Mouse (Mus musculus) intestine, embryonic 15.5 days (tissue): ENCODE measurements around the gene Nt5dc1. TPM values are rescaled to one million over a fixed set of nuclear protein-coding genes. Genes with fewer than 3 reads are reported as not detected.

Experiments
- ATAC-seq: fragments of 200-750 bp; cut with Nextera tagmentation; 2 replicates; pipeline ENCODE4 v1.8.0; 2017; ENCODE audit warnings: moderate TSS enrichment, moderate library complexity
- H3K27ac ChIP-seq: fragments of 300-500 bp; sonication (generic); 2 replicates; pipeline ENCODE4 v1.5.1; 2015; ENCODE audit warnings: mild to moderate bottlenecking, inconsistent platforms
- H3K27me3 ChIP-seq: fragments of 300-500 bp; sonication (generic); replicated peaks from 2 replicates; pipeline ENCODE4 v1.6.1; 2015; ENCODE audit warnings: inconsistent platforms
- H3K36me3 ChIP-seq: fragments of 300-500 bp; sonication (generic); 2 replicates; pipeline ENCODE4 v1.6.1; 2015; ENCODE audit warnings: inconsistent platforms
- H3K4me1 ChIP-seq: fragments of 300-500 bp; sonication (generic); replicated peaks from 2 replicates; pipeline ENCODE4 v1.6.1; 2015; ENCODE audit warnings: inconsistent platforms
- H3K4me2 ChIP-seq: fragments of 300-500 bp; sonication (generic); replicated peaks from 2 replicates; pipeline ENCODE4 v1.6.1; 2015; ENCODE audit warnings: mild to moderate bottlenecking, inconsistent platforms
- H3K4me3 ChIP-seq: fragments of 300-500 bp; sonication (generic); replicated peaks from 2 replicates; pipeline ENCODE4 v1.5.1; 2015; ENCODE audit warnings: inconsistent platforms
- H3K9ac ChIP-seq: fragments of 300-500 bp; sonication (generic); 2 replicates; pipeline ENCODE4 v1.6.1; 2015; ENCODE audit warnings: inconsistent platforms
- H3K9me3 ChIP-seq: fragments of 300-500 bp; sonication (generic); 2 replicates; pipeline ENCODE4 v1.6.1; 2016; ENCODE audit warnings: inconsistent platforms
- WGBS: fragments of 180-500 bp; shearing (Covaris S2); methylation state at CpG from one replicate; pipeline ENCODE4 v1.1.7; 2015; 5-methylcytosine and 5-hydroxymethylcytosine counted together
- polyA plus RNA-seq: library from polyadenylated mRNA; unstranded; fragments of >200 nt; fragmentation: Nextera tagmentation; extraction: Ambion mirVana; gene quantifications from 2 replicates; pipeline ENCODE4 v1.2.1, GENCODE M21; 2015

The Nt5dc1 gene
- polyA plus RNA-seq, 1 experiment from 2014 or later, result 12.2 TPM

DNA sequence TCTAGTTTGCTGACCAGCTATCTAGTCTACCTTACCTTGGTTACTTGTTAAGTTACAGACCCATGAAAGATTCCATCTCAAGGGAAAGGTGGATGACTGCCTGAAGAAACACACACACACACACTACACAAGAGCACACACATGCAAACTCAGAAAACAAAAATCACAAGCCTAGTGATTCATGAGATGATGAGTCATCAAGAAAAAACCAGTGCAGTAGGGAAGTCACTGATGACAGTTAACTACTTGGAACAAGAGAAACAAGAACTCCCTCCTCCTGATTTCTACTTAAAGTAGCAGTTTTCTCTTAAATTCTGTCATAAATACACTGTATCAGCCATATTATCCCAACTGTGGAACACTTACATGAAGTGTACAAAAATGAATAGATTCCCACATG is 111.3 kb downstream of the Nt5dc1 start:
- Histone ChIP-seq H3K9me3 (no peaks in the 10 kb centered on the region), H3K27ac (no peak overlapping the region), H3K9ac (no peak overlapping the region), H3K4me1 (no peaks in the 10 kb centered on the region), H3K27me3 (no peaks in the 10 kb centered on the region), H3K36me3 (no peaks in the 10 kb centered on the region), H3K4me3 (no peak overlapping the region), H3K4me2 (no peak overlapping the region)
- no peak for ATAC-seq

DNA sequence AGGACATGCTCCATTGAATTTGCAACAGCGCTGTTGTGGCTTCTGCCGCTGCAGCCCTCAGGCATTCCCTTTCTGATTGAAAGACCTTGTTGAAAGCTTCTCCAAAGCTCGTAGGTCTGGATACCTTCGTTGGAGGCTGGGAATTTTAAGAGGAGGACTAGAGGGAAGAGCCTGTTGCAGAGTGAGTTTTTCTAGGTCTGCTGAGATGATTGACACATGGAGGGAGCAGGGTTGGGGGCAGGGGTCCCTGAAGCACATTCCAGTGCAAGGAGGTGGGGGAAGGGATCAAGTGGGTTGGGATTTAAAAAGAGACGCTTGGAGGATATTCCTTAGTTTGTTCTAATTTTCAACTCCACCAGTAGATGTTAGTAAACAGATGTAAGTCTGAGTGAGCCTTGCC is 118.0 kb downstream of the Nt5dc1 start:
- Histone ChIP-seq H3K27me3 (no peaks in the 10 kb centered on the region), H3K4me3 (no peak overlapping the region), H3K4me1 (0 out of 2 replicates have a peak, but pooled peaks cover 4% of the 10 kb centered on the region), H3K27ac (no peak overlapping the region), H3K9me3 (no peaks in the 10 kb centered on the region), H3K36me3 (no peaks in the 10 kb centered on the region), H3K9ac (no peak overlapping the region), H3K4me2 (no peak overlapping the region; the same call in 1 of the 2 replicates)
- ATAC-seq, result no peak
- WGBS, result 36% methylated on average over 5 of the region's 5 CpGs

DNA sequence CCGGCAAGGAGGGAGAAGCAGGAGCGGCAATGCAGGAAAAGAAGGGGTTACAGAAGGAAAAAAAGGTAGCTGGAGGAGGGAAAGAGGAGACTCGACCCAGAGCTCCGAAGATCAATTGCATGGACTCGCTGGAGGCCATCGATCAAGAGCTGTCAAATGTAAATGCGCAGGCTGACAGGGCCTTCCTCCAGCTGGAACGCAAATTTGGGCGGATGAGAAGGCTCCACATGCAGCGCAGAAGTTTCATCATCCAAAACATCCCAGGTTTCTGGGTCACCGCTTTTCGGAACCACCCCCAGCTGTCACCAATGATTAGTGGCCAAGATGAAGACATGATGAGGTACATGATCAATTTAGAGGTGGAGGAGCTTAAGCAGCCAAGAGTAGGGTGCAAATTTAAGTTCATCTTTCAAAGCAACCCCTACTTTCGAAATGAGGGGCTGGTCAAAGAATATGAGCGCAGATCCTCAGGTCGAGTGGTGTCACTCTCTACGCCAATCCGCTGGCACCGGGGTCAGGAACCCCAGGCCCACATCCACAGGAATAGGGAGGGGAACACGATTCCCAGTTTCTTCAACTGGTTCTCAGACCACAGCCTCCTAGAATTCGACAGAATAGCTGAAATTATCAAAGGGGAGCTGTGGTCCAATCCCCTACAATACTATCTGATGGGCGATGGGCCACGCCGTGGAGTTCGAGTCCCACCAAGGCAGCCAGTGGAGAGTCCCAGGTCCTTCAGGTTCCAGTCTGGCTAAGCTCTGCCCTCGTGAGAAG is 120.2 kb downstream of the Nt5dc1 start:
- Histone ChIP-seq H3K36me3 (no peaks in the 10 kb centered on the region), H3K4me3 (peak overlapping the region; percentile 63), H3K9me3 (no peaks in the 10 kb centered on the region), H3K4me2 (peak overlapping the region; percentile 90), H3K9ac (peak overlapping the region; percentile 61), H3K4me1 (0 out of 2 replicates have a peak, but pooled peaks cover 4% of the 10 kb centered on the region), H3K27me3 (no peaks in the 10 kb centered on the region), H3K27ac (no peak overlapping the region)
- no peak; the same call in 1 of the 2 replicates for ATAC-seq
- WGBS, result 45% methylated on average over 25 of the region's 25 CpGs

DNA sequence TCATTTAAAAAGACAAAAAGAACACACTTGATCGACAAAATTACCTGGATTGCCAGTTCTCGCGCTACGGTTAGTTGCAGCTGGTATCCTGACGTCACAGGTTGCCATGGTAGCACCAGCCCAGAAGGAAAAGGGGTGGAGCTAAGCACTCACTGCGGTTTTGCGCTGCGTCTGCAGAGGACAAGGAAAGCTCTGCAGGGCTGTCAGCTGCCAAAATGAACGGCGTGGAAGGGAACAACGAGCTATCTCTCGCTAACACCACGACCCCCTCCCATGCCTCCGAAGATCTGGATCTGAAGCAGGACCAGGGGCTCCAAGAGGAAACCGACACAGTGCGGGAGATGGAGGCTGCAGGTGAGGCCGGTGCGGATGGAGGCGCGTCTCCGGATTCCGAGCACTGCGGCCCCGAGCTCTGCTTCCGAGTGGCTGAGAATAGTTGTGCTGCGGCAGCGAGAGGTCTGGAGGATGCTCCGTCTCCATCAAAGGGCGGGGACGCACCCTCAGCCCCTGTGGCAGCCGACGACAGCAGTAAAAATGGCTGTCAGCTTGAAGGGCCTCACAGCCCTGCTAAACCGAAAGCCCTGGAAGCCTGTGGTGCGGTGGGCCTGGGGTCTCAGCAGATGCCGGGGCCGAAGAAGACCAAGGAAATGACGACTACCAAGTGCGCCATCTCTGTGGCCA is 120.9 kb downstream of the Nt5dc1 start, which contains the start of gene Tspyl4:
Gene Tspyl4 (plus strand): TSS at position 144 of the 681 bp plus-strand sequence.
- Histone ChIP-seq H3K27ac (peak within 1 kb of the TSS; percentile 42; the same call in 1 of the 2 replicates), H3K4me3 (peak within 1 kb of the TSS; percentile 63), H3K4me2 (peak within 1 kb of the TSS; percentile 90), H3K9me3 (no peaks in the 10 kb centered on the region), H3K27me3 (no peaks in the 10 kb centered on the region), H3K4me1 (0 out of 2 replicates have a peak, but pooled peaks cover 4% of the 10 kb centered on the region), H3K9ac (peak within 1 kb of the TSS; percentile 61), H3K36me3 (no peaks in the 10 kb centered on the region)
- under 1% methylated on average over 38 of the region's 38 CpGs for WGBS
- peak; percentile 99 for ATAC-seq

DNA sequence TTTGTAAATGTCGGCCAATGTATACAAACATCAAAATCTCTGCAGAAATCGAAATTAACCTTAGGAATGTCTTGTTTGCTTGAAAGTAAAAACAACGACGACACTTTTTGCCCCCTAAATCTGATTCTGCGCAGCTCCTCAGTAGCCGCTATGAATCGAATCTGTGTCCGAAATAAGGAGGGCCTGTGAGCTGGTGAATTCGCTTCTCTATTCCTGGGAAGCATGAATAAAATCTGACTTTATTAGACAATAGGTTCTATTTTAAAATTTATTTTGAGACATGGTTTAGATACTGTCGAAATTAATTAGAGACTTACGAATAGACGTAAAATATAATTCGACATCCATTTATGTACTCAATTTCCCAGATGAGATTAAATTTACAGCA is 121.4 kb downstream of the Nt5dc1 start:
- no peaks in the 10 kb centered on the region for H3K36me3 ChIP-seq
- H3K4me1 ChIP-seq, result 0 out of 2 replicates have a peak, but pooled peaks cover 4% of the 10 kb centered on the region
- ATAC-seq, result peak; percentile 29; the same call in 1 of the 2 replicates
- H3K27ac ChIP-seq, result no peak overlapping the region
- 2% methylated on average over 13 of the region's 13 CpGs for WGBS
- no peaks in the 10 kb centered on the region for H3K27me3 ChIP-seq
- H3K9me3 ChIP-seq, result no peaks in the 10 kb centered on the region
- H3K4me2 ChIP-seq, result peak overlapping the region; percentile 90
- H3K9ac ChIP-seq, result 0 out of 2 replicates have a peak overlapping the region, but pooled peaks have one; percentile 36
- peak overlapping the region; percentile 63 for H3K4me3 ChIP-seq

DNA sequence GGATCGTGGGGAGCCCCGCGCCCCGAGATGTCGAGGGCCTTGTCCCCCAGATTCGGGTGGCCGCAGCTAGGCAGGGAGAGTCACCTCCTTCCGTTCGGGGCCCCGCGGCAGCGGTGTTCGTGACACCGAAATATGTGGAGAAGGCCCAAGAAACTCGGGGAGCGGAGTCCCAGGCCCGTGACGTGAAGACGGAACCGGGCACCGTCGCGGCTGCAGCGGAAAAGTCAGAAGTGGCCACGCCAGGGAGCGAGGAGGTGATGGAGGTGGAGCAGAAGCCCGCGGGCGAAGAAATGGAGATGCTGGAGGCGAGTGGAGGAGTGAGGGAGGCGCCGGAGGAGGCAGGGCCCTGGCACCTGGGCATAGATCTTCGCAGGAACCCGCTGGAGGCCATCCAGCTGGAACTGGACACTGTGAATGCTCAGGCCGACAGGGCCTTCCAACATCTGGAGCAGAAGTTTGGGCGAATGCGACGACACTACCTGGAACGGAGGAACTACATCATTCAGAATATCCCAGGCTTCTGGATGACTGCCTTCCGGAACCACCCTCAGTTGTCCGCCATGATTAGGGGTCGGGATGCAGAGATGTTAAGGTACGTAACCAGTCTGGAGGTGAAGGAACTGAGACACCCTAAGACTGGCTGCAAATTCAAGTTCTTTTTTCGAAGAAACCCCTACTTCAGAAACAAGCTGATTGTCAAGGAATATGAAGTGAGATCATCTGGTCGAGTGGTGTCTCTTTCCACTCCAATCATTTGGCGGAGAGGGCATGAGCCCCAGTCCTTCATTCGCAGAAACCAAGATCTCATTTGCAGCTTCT is 135.7 kb downstream of the Nt5dc1 start:
- Histone ChIP-seq H3K36me3 (peaks cover 6% of the 10 kb centered on the region; the same call in 1 of the 2 replicates), H3K9ac (peak overlapping the region; percentile 78), H3K27ac (peak overlapping the region; percentile 49; the same call in 1 of the 2 replicates), H3K4me3 (peak overlapping the region; percentile 78), H3K4me1 (peaks cover 12% of the 10 kb centered on the region; the same call in 1 of the 2 replicates), H3K27me3 (no peaks in the 10 kb centered on the region), H3K4me2 (peak overlapping the region; percentile 65), H3K9me3 (no peaks in the 10 kb centered on the region)
- WGBS, result 3% methylated on average over 47 of the region's 47 CpGs
- ATAC-seq, result peak; percentile 72

DNA sequence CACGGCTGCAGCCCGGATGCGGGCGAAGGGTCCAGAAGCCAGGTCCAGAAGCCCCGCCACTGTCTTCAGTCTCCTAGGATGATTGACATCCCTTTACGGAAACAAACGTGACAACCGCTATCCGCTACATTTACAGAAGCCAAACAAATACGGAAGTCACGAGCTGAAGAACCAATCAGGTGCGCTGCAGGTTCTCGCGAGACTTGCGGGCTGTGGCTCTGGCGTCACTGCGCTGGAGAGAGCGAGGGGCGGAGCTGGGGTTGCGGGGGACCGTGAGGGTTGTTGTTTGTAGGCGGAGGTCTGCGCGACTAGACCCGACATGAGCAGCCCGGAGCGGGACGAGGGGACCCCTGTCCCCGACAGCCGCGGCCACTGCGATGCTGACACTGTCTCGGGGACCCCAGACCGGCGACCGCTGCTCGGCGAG is 136.4 kb downstream of the Nt5dc1 start, which contains the start of gene Tspyl1:
Gene Tspyl1 (plus strand): TSS at position 229 of the 427 bp plus-strand sequence.
- no peaks in the 10 kb centered on the region for H3K36me3 ChIP-seq
- H3K4me1 ChIP-seq, result peaks cover 12% of the 10 kb centered on the region; the same call in 1 of the 2 replicates
- H3K27ac ChIP-seq, result peak within 1 kb of the TSS; percentile 62; the same call in 1 of the 2 replicates
- ATAC-seq, result peak; percentile 99
- peak within 1 kb of the TSS; percentile 78 for H3K9ac ChIP-seq
- peak within 1 kb of the TSS; percentile 78 for H3K4me3 ChIP-seq
- WGBS, result under 1% methylated on average over 38 of the region's 38 CpGs
- no peaks in the 10 kb centered on the region for H3K27me3 ChIP-seq
- no peaks in the 10 kb centered on the region for H3K9me3 ChIP-seq
- peak within 1 kb of the TSS; percentile 74 for H3K4me2 ChIP-seq

DNA sequence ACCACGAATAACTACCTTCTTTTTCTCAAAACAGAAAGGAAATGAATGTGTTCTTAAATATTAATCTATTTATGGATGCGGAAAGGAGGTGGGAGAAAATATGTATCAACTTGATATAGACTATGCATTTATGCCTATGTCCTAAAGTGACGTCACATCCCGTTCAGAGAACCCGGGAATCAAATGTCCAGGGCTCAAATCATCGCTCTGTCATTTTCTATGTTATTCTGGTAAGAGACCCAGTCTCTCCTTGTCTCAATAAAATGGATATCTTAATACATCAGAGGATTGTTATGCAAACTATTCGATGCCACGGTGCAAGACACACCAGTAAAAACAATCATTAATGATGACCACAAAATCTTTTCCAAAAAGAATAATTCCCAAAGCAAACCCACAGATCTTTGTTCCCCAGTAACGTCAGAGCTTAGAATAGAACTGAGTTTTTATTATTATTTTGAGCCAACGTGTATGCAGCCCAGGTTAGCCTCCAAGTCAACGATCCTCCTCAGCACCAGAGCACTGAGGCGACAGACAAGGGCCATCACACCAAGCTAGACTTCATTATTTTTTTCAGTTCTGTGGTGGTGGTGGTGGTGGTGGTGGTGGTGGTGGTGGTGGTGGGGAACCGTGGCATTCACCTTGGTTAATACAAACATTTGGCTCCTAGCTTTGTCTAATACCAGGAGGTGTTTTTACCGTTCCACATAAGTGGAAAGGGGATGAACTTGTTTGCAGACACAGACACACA is 137.0 kb downstream of the Nt5dc1 start:
- H3K36me3 ChIP-seq, result no peaks in the 10 kb centered on the region
- H3K4me2 ChIP-seq, result peak overlapping the region; percentile 74
- H3K9me3 ChIP-seq, result no peaks in the 10 kb centered on the region
- H3K27me3 ChIP-seq, result no peaks in the 10 kb centered on the region
- H3K9ac ChIP-seq, result peak overlapping the region; percentile 54
- peak overlapping the region; percentile 78 for H3K4me3 ChIP-seq
- peak overlapping the region; percentile 62; the same call in 1 of the 2 replicates for H3K27ac ChIP-seq
- ATAC-seq, result peak; percentile 35
- peaks cover 12% of the 10 kb centered on the region; the same call in 1 of the 2 replicates for H3K4me1 ChIP-seq
- 20% methylated on average over 14 of the region's 14 CpGs for WGBS

DNA sequence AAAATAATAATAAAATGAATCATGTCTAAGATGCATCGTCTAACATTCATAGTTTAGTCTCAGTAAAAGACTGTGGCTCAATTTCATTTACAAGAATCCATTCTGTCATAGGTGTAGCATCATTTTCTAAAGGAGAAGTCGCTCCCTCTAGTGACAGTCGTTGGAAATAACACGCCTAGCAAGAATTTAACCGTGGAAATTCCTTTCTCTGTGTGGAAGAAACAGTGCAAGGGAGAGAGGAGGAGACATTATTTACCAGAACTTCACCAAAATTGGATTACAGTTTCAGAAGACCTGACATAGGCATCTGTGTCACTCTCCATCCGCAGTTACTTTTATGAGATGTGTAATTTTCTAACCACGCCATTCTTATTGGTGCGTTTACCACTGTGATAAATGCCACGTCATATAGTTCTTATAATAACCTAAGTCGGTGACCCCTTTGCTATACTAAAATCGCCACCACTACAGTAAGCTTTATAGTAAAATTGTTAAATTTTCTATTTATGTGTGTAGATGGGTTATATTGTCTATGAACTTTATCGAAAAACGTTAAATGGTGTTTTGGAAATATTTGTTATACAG is 137.7 kb downstream of the Nt5dc1 start:
- ATAC-seq, result no peak
- no peak overlapping the region for H3K9ac ChIP-seq
- no peaks in the 10 kb centered on the region for H3K9me3 ChIP-seq

DNA sequence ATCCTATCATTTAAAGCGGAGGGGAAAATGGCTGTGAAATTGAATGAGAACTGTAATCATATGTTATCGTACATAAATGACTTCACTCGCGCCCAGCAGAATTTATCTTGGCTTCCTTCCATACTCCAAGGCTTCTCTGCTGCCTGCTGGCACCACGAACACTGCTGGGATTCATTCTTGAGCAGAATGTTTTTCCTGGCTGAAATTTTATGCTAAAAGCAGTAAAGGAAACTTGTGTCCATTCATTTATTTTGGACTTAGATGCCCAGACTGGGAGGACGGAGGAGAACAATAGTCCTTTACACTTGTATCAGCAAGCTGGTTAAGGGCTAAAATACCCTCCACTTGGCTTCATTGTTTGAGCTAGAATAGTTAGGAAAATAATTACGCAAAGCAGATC is 146.7 kb downstream of the Nt5dc1 start:
- no peaks in the 10 kb centered on the region for H3K27me3 ChIP-seq
- WGBS, result 59% methylated on average over 7 of the region's 7 CpGs
- no peak overlapping the region for H3K4me2 ChIP-seq
- no peak overlapping the region for H3K27ac ChIP-seq
- no peaks in the 10 kb centered on the region for H3K4me1 ChIP-seq
- H3K9me3 ChIP-seq, result no peaks in the 10 kb centered on the region
- no peak overlapping the region for H3K4me3 ChIP-seq
- no peak for ATAC-seq
- no peaks in the 10 kb centered on the region for H3K36me3 ChIP-seq
- H3K9ac ChIP-seq, result no peak overlapping the region

More for the DNA sequence above, 137.7 kb downstream of the Nt5dc1 start:
- H3K4me2 ChIP-seq, result peak overlapping the region; percentile 54
- no peaks in the 10 kb centered on the region for H3K36me3 ChIP-seq
- H3K4me3 ChIP-seq, result no peak overlapping the region
- peaks cover 12% of the 10 kb centered on the region; the same call in 1 of the 2 replicates for H3K4me1 ChIP-seq
- 26% methylated on average over 13 of the region's 13 CpGs for WGBS
- H3K27ac ChIP-seq, result no peak overlapping the region
- no peaks in the 10 kb centered on the region for H3K27me3 ChIP-seq
